Mouse (Mus musculus) liver, embryonic 14.5 days (tissue): ENCODE measurements around the gene Lmbr1.

Experiments used
- CTCF ChIP-seq: IDR thresholded peaks from 2 replicates; pipeline ENCODE4 v1.5.1; 2016; ENCODE audit warnings: antibody characterized with exemption, low read depth, control low read depth
- EP300 ChIP-seq: IDR thresholded peaks from 2 replicates; pipeline ENCODE4 v1.6.1; 2016; ENCODE audit warnings: antibody characterized with exemption, low read depth

DNA sequence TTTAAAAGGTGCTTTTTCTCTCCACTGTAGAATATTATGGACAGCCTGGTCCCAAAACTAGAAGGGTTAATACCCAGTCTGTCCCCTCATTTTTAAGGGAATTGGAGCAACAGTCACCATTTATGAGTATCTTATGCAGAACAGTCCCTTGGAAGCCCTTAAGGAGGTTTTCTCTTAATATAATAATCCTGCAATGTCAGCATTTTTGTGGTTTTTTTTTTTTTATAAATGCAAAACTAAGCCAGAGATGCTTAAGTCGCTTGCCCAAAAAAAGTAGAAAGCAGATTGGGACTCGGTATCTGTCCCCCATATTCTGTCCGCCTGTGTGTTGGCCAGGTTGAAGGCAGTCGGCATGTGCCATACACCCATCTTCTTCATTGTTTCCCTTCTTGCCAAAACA is 181.0 kb downstream of the Lmbr1 start:
- TF ChIP-seq EP300, result no peak
- no peak for TF ChIP-seq CTCF
